Mouse (Mus musculus) B cell, adult 2 months (primary cell): ENCODE data around the gene Gm20403.
A peak's percentile ranks its signal among the peaks of the same experiment; 100 is the strongest.
"Not testable (repeated sequence)": the region's sequence is repeated elsewhere in the genome, so short reads cannot be mapped to it uniquely, and the experiment has no call there.

Experiments used
- DNase-seq, 2 experiments: peaks; one replicate each; pipeline ENCODE4 v3.0.0; 2022

Gm20403 gene

DNA sequence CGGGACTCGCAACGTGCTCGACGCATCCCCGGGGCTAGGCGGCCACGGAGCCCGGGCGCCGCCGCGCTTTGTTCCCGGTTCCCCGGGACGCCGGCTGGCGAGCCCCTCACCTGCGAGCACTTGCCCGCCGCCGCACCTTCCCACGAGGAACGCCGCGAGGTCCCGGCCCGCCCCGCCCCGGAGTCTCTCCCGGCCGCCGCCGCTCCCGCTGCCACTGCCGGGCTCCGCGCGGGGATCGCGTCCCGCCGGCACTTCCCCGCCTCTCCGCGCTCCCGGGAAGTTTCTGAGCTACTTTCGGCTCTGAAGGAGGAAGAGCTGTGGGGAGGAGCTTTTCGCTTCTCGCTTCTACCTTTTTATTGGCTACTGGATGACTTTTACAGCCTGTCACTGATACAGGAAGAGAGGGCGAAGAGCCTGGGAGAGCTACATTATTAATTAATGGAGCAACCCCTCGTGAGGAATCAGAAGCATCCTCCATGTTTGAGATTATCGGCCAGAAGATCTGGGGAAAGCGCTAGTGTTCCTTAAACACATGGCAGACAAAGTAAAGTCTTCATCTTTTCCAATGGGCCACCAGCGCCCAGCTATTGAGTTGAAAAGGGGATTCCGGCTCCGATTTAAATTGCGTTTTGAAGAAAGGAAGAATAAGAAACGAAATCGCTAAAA, at the start of gene Gm20403:
Gene Gm20403, minus strand, starts transcription at position 478 of the 666 bp plus-strand sequence.
- DNase-seq: peak; percentile 56 to 63

DNA sequence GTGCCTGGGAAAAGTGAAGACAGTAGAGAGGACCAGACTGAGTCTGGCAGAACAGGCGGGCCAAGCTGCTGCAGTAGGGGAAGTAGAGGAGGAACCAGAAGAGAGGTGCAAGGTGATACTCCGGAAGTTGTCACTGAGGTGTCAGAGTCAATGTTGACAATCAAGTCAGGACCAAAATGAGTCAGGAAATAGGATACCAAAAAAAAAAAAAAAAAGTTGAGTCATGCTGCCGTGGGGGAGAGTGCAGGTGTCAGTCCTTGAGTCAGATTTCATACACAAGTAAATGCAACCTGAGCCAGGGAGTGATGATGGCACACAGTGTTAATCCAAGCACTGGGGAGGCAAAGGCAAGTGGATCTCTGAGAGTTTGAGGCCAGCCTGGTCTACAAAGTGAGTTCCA, 40.8 kb upstream of the Gm20403 start:
- peak; percentile 23 to 36 for DNase-seq

DNA sequence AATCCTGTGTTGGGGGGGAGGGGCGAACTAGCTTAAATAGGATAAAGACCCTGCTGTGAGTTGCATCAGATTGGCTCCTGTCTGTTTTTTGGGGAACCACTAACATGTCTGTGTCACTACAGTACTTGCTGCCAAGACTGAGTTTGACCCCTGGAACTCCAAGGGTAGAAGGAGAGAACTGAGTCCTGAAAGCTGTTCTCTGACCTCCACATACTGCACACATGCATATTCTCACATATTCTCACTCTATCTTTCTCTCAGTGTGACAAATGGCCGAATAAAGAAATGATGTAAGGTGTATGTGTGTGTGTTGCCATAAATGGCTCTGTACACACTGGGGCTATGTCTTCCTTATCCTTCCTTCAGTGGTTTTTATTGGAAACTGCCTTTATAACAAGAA, 37.0 kb upstream of the Gm20403 start:
- no peak for DNase-seq

GRCm38 (mm10) chr12:55019421-55019877, 33.1 kb upstream of the Gm20403 start:
- DNase-seq: peak; percentile 72 to 74

DNA sequence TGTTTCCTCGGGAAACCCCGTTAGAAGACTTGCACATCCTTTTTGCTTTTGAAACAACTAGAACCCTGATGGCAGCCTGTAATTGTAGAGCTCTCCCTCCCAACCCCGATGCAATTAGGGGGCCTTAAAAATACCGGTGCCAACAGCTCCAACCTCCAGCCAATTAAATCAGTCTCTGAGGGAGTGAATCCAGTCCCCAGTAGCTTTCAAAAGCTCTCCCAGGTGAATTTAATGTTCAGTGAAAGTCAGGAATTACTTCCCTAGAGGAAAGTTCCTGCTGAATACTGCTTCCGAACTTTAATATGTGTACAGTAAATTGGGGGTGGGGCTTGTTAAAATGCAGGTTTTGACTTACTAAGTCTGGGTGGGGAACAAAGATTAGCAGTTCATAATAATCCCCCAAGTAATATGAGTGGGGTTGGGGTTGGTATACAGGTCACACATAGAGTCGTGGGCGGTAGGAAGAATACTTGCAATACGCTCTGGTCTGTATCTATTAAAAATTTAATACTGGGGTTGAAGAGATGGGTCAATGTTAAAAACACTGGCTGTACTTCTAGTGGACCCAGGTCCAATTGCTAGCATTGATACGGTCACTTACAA, 30.9 kb upstream of the Gm20403 start:
- no peak for DNase-seq

GRCm38 (mm10) chr12:55016339-55017118, 30.2 kb upstream of the Gm20403 start:
- DNase-seq: peak; percentile 38 to 47

DNA sequence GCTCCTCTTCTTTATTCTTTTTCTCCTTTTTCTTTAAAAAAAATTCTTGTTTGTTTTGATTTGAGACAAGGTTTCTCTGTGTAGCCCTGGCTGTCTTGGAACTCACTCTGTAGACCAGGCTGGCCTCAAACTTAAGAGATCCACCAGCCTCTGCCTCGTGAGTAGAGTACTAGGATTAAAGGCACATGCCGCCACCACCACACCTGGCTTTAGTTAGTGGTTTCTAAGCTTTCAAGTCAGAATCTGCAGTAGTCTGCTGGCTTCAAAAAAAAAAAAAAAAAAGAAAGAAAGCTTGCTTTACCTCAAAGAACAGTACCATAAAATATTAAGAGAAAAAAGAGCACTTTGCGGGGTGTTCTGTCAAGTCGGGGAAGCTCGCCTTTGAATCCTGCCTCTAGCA, 29.1 kb upstream of the Gm20403 start:
- no peak for DNase-seq

- no peak for DNase-seq
These were observed 27.5 kb upstream of the Gm20403 start, which contains the start of gene Baz1a for GRCm38 (mm10) chr12:55013626-55014398. Gene Baz1a (minus strand): TSS chr12:55014348.

DNA sequence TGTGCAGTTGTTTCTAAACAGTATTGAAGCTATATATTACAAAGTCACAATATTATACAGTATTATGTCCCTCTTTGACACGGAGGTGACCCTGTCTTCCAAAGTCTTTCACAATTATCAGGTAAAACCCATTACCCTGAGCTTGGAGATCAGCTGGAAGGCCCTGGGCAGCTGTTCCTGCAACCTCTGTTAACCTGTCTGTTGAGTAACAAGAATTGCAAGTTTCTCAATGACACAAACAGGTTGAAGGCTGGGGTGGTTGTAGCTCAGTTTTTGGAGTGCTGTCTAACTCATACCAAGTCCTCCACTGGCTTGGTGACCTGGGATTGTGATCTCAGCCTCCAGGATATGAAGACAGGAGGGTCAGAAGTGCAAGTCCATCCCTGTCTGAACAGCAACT, 26.7 kb upstream of the Gm20403 start:
- DNase-seq: no peak

DNA sequence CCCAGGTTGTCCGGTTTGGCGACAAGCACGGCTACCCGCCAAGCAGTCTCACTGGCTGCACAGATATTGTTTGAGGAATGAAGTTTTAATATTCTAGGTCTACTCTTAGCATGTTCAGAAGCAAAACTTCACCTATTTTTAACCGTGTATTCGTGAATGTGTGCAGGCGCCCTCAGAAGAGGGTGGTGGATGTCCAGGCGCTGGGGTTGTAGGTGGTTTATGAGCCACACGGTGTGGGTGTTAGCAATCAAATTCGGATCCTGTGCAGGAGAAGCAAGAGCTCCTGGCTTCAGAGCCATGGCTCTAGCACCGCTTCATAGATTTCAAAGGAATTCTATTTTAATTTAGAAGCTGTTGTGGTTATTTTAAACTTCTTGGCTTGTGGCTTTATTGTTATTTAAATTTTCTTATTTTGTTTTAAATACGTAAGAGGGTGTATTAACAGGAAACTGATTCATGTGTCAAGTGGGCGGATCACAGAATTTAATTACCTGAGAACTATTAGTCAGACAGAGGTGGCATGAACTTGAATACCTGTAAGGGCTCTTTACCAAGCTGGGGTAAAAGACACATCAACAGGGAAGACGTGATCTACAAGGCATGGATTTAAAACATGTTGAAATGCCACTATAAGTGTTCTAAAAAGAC, 21.2 kb upstream of the Gm20403 start:
- DNase-seq: no peak

- DNase-seq: no peak
These were observed 19.7 kb upstream of the Gm20403 start for GRCm38 (mm10) chr12:55006071-55006470.

GRCm38 (mm10) chr12:55004396-55004795, 18.1 kb upstream of the Gm20403 start:
- DNase-seq: no peak

GRCm38 (mm10) chr12:55003843-55004242, 17.5 kb upstream of the Gm20403 start:
- DNase-seq: no peak

- not testable (repeated sequence) for DNase-seq
These were observed 16.2 kb upstream of the Gm20403 start for GRCm38 (mm10) chr12:55002532-55002931.

- DNase-seq: peak; percentile 90 to 93
These were observed 12.8 kb upstream of the Gm20403 start for GRCm38 (mm10) chr12:54999016-54999690.

DNA sequence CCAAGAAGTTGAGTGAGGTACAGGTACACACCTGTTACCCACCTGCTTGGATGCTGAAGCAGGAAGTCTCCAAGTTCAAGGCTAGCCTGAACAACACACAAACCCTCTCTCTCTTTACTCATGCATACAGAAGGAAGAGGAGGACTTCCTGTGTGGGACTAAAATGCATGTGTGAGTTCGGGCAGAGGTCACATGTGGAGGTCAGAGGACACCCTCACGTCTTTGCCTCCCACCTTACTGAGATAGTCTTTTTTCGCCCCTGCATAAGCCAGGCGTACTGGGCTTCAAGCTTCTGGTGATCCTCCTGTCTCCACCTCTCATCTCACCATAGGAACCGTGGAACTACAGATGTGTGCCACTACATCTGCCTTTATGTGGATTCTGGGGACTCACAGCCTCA, 12.1 kb upstream of the Gm20403 start:
- DNase-seq: peak; percentile 23 to 34

- peak; percentile 33 to 47 for DNase-seq
These were observed 10.7 kb upstream of the Gm20403 start for GRCm38 (mm10) chr12:54996979-54997474.

- no peak for DNase-seq
These were observed 9.6 kb upstream of the Gm20403 start for GRCm38 (mm10) chr12:54995965-54996364.

- DNase-seq: no peak
These were observed 8.1 kb upstream of the Gm20403 start for GRCm38 (mm10) chr12:54994418-54994817.

- DNase-seq: no peak
These were observed 7.7 kb upstream of the Gm20403 start for GRCm38 (mm10) chr12:54994068-54994386.

DNA sequence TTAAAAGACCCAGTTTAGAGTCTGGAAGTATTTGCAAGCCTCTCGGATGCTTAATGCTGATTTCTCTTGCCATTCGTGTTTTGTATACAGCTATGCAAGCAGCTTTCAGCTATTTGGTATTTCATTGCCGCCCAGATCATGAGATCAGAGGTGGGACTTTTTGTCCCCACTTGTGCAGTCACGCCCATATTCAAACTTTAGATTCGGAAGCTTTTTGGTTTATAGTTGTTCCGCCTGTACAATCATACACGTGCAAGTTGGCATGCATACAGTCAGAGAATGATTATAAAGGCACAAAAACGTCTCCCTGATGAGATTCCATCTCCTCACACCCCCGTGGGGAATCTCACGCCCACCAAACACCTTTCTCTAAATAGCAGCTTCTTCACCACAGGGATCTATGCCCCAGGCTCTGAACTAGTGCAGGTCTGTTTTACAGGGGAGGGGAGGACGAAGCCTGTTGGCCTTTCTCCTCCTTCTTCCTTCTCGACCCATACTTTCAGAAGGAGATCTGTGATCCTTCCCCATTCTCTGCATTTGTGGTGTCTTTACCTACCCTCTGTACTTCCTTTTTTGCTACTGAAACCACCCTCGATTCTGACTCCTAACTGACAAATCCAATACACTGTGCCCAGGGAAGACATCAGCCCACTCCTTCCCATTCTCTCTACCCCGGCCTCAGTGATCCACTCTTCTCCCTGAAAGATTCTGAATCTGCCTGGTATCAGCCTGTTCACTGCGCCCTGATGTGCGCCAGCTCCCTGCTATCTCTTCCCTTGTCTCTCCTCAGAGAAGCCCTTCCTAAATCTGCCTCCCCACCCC, 7.1 kb upstream of the Gm20403 start:
- DNase-seq: peak; percentile 53 to 56
